Mouse (Mus musculus): Measurements from ENCODE around the gene Slc12a3. TPM values are rescaled to one million over a fixed set of nuclear protein-coding genes. Genes with fewer than 3 reads are reported as not detected.
A peak's percentile ranks its signal among the peaks of the same experiment; 100 is the strongest.

Gene Slc12a3
- 0.06 and 0.10 TPM in 2 replicates for polyA plus RNA-seq (2015; fragmentation: Nextera tagmentation; extraction: Ambion mirVana)

- Histone ChIP-seq H3K9me3 (no peaks in the 10 kb centered on the region), H3K27ac (no peak within 1 kb of the TSS), H3K4me2 (replicated peaks) (no peak within 1 kb of the TSS), H3K4me3 (replicated peaks) (no peak within 1 kb of the TSS), H3K36me3 (no peaks in the 10 kb centered on the region), H3K4me1 (replicated peaks) (no peaks in the 10 kb centered on the region), H3K9ac (no peak within 1 kb of the TSS), H3K27me3 (replicated peaks) (no peaks in the 10 kb centered on the region)
- no peak for ATAC-seq
- WGBS, result 80% methylated on average over 21 of the region's 21 CpGs
These were observed at the start of gene Slc12a3 for GRCm38 (mm10) chr8:94328932-94329728. Gene Slc12a3 (plus strand): TSS chr8:94329201.

GRCm38 (mm10) chr8:94280001-94280613, 48.9 kb upstream of the Slc12a3 start:
- 78% methylated on average over 5 of the region's 5 CpGs for WGBS
- Histone ChIP-seq H3K27ac (no peak overlapping the region), H3K4me2 (replicated peaks) (no peak overlapping the region)

DNA sequence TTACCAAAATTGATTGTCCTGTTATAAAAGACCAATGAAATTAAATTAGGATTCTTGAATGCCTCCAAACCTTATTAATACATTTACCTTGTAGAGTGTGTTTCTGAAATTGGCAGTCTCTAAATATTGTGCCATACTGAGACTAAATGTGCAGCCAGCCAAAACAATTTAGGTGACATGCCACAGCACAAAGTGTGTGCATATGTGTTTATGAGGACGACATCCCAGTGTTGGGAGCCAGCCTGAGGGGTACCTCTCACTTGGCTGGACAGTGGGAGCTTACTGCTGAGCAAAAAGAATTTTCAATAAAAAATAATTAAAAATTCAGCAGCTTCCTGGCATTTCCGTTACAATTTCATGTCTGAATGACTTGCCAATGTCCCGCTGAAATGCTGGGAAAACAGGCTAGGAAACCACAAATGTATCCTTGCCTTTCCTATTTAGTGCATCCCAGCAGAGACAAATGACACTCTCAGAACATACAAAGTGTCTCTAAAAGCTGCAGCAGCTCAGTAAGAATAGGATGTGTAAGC, 46.5 kb upstream of the Slc12a3 start:
- Histone ChIP-seq H3K9ac (no peak overlapping the region), H3K27ac (no peak overlapping the region), H3K9me3 (no peaks in the 10 kb centered on the region), H3K36me3 (no peaks in the 10 kb centered on the region), H3K4me3 (replicated peaks) (no peak overlapping the region), H3K4me2 (replicated peaks) (no peak overlapping the region), H3K4me1 (replicated peaks) (no peaks in the 10 kb centered on the region), H3K27me3 (replicated peaks) (no peaks in the 10 kb centered on the region)
- ATAC-seq, result no peak
- WGBS, result 87% methylated on average over 3 of the region's 3 CpGs

More at GRCm38 (mm10) chr8:94280001-94280613, 48.9 kb upstream of the Slc12a3 start:
- no peaks in the 10 kb centered on the region for H3K36me3 ChIP-seq
- H3K27me3 ChIP-seq (replicated peaks), result no peaks in the 10 kb centered on the region
- H3K9ac ChIP-seq, result no peak overlapping the region
- ATAC-seq, result no peak
- no peaks in the 10 kb centered on the region for H3K4me1 ChIP-seq (replicated peaks)
- H3K9me3 ChIP-seq, result no peaks in the 10 kb centered on the region
- no peak overlapping the region for H3K4me3 ChIP-seq (replicated peaks)

- Histone ChIP-seq H3K27me3 (replicated peaks) (no peaks in the 10 kb centered on the region), H3K4me1 (replicated peaks) (no peaks in the 10 kb centered on the region), H3K4me3 (replicated peaks) (no peak overlapping the region), H3K9ac (no peak overlapping the region), H3K9me3 (no peaks in the 10 kb centered on the region), H3K36me3 (no peaks in the 10 kb centered on the region), H3K4me2 (replicated peaks) (no peak overlapping the region), H3K27ac (no peak overlapping the region)
- 86% methylated on average over 7 of the region's 7 CpGs for WGBS
- ATAC-seq, result no peak
These were observed 44.8 kb upstream of the Slc12a3 start for GRCm38 (mm10) chr8:94284204-94284603.

DNA sequence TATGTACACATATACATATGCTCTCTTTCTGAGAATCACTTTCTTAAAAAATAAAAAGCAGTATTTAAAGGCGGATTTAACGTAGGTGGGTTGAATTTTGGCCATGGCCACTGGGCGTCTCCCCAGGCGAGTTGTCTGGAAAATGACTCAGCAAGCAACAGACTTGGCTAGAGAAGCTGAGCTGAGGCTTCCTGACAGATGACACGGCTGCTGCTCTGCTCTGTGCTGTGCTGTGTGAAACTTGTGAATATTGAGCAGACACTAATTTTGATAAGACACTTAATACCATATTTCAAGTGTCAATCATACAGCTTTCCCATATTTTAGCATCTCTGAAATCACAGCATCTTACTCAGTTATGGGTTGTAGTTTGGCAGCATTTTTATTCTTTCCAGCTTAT, 38.4 kb upstream of the Slc12a3 start:
- Histone ChIP-seq H3K9me3 (no peaks in the 10 kb centered on the region), H3K36me3 (no peaks in the 10 kb centered on the region), H3K4me1 (replicated peaks) (no peaks in the 10 kb centered on the region), H3K4me3 (replicated peaks) (no peak overlapping the region), H3K9ac (no peak overlapping the region), H3K4me2 (replicated peaks) (no peak overlapping the region), H3K27ac (no peak overlapping the region), H3K27me3 (replicated peaks) (no peaks in the 10 kb centered on the region)
- ATAC-seq, result no peak
- WGBS, result 87% methylated on average over 5 of the region's 5 CpGs

DNA sequence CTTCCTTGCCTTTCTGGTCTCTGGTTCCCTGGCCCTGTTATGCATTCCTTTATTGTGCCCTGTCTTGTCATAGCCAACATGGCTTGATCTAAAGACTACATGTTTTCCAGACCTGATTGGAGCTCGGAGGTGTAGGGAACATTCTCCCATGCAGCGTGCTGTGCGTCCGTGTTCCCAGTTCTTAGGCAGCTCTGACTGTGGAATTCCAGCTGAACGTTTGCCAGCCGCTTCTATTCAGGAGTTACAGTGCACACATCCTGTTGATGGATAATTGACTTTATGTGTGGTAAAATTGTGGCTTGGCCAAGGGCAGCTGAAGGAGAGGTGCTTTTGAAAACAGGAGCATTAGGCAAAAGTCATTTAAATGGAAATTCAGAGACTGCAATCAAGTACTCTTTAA, 36.9 kb upstream of the Slc12a3 start:
- H3K4me3 ChIP-seq (replicated peaks), result no peak overlapping the region
- H3K9ac ChIP-seq, result no peak overlapping the region
- no peak overlapping the region for H3K27ac ChIP-seq
- H3K9me3 ChIP-seq, result no peaks in the 10 kb centered on the region
- H3K27me3 ChIP-seq (replicated peaks), result no peaks in the 10 kb centered on the region
- ATAC-seq, result no peak
- H3K4me2 ChIP-seq (replicated peaks), result no peak overlapping the region
- peaks cover 3% of the 10 kb centered on the region; the same call in 1 of the 2 replicates for H3K4me1 ChIP-seq (replicated peaks)
- 63% methylated on average over 6 of the region's 6 CpGs for WGBS
- H3K36me3 ChIP-seq, result no peaks in the 10 kb centered on the region

DNA sequence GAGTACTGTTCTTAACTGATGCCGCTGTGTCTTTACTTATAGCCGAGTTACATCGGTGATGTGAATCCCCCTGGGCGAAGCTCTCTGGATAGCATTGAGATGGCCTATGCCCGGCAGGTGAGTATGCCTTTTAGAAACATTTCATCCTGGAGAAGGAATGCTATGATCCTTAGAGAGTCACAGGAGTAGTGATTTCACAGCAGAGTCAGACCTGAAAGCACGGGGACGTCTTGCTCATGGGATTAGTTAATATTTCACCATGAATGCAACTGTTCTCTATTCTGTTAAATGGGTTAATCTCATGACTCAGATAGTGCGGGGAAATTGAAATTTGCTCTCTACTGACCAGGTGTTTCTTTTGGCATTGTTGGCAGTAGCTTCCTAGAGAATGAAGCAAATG, 36.4 kb upstream of the Slc12a3 start:
- WGBS, result 87% methylated on average over 8 of the region's 8 CpGs
- peak; percentile 44; the same call in 1 of the 2 replicates for ATAC-seq
- Histone ChIP-seq H3K4me2 (replicated peaks) (no peak overlapping the region), H3K9me3 (no peaks in the 10 kb centered on the region), H3K36me3 (no peaks in the 10 kb centered on the region), H3K9ac (no peak overlapping the region), H3K27ac (no peak overlapping the region), H3K4me1 (replicated peaks) (peaks cover 3% of the 10 kb centered on the region; the same call in 1 of the 2 replicates), H3K4me3 (replicated peaks) (no peak overlapping the region), H3K27me3 (replicated peaks) (no peaks in the 10 kb centered on the region)

- no peak overlapping the region for H3K27ac ChIP-seq
- no peak overlapping the region for H3K4me3 ChIP-seq (replicated peaks)
- H3K9ac ChIP-seq, result no peak overlapping the region
- ATAC-seq, result no peak
- H3K9me3 ChIP-seq, result no peaks in the 10 kb centered on the region
- no peak overlapping the region for H3K4me2 ChIP-seq (replicated peaks)
- H3K36me3 ChIP-seq, result no peaks in the 10 kb centered on the region
- H3K27me3 ChIP-seq (replicated peaks), result no peaks in the 10 kb centered on the region
- peaks cover 3% of the 10 kb centered on the region; the same call in 1 of the 2 replicates for H3K4me1 ChIP-seq (replicated peaks)
- 73% methylated on average over 6 of the region's 6 CpGs for WGBS
These were observed 33.3 kb upstream of the Slc12a3 start for GRCm38 (mm10) chr8:94295687-94296086.

- no peak overlapping the region for H3K9ac ChIP-seq
- H3K36me3 ChIP-seq, result no peaks in the 10 kb centered on the region
- H3K4me2 ChIP-seq (replicated peaks), result no peak overlapping the region
- H3K9me3 ChIP-seq, result no peaks in the 10 kb centered on the region
- peak; percentile 71; the same call in 1 of the 2 replicates for ATAC-seq
- H3K4me3 ChIP-seq (replicated peaks), result no peak overlapping the region
- no peaks in the 10 kb centered on the region for H3K27me3 ChIP-seq (replicated peaks)
- 56% methylated on average over 9 of the region's 9 CpGs for WGBS
- no peak overlapping the region for H3K27ac ChIP-seq
- H3K4me1 ChIP-seq (replicated peaks), result peaks cover 3% of the 10 kb centered on the region; the same call in 1 of the 2 replicates
These were observed 32.5 kb upstream of the Slc12a3 start for GRCm38 (mm10) chr8:94296312-94296991.

- 79% methylated on average over 6 of the region's 6 CpGs for WGBS
- ATAC-seq, result 0 out of 2 replicates have a peak, but pooled peaks have one; percentile 42
- Histone ChIP-seq H3K27me3 (replicated peaks) (no peaks in the 10 kb centered on the region), H3K9me3 (no peaks in the 10 kb centered on the region), H3K9ac (no peak overlapping the region), H3K4me1 (replicated peaks) (peaks cover 3% of the 10 kb centered on the region; the same call in 1 of the 2 replicates), H3K4me2 (replicated peaks) (no peak overlapping the region), H3K27ac (no peak overlapping the region), H3K4me3 (replicated peaks) (no peak overlapping the region), H3K36me3 (no peaks in the 10 kb centered on the region)
These were observed 31.9 kb upstream of the Slc12a3 start for GRCm38 (mm10) chr8:94297101-94297500.

- whole genome bisulfite sequencing, result 66% methylated on average over 4 of the region's 4 CpGs
- Histone ChIP-seq H3K4me2 (replicated peaks) (no peak overlapping the region), H3K9ac (no peak overlapping the region), H3K4me1 (replicated peaks) (peaks cover under 1% of the 10 kb centered on the region; the same call in 1 of the 2 replicates), H3K27ac (no peak overlapping the region), H3K9me3 (no peaks in the 10 kb centered on the region), H3K36me3 (peaks cover 7% of the 10 kb centered on the region; the same call in 1 of the 2 replicates), H3K4me3 (replicated peaks) (no peak overlapping the region), H3K27me3 (replicated peaks) (no peaks in the 10 kb centered on the region)
- ATAC-seq, result no peak
These were observed 28.2 kb upstream of the Slc12a3 start for GRCm38 (mm10) chr8:94300809-94301208.

GRCm38 (mm10) chr8:94304412-94304811, 24.6 kb upstream of the Slc12a3 start:
- Histone ChIP-seq H3K4me2 (replicated peaks) (no peak overlapping the region), H3K4me1 (replicated peaks) (0 out of 2 replicates have a peak, but pooled peaks cover 4% of the 10 kb centered on the region), H3K27me3 (replicated peaks) (no peaks in the 10 kb centered on the region), H3K36me3 (peaks cover 17% of the 10 kb centered on the region), H3K9ac (no peak overlapping the region), H3K4me3 (replicated peaks) (no peak overlapping the region), H3K9me3 (no peaks in the 10 kb centered on the region), H3K27ac (no peak overlapping the region; the same call in 1 of the 2 replicates)
- ATAC-seq, result peak; percentile 70
- 89% methylated on average over 2 of the region's 2 CpGs for WGBS
